Mouse (Mus musculus) ES-Bruce4 (cell line): ENCODE measurements around the gene Gm26965.

Experiments used
- EP300 ChIP-seq: IDR thresholded peaks from 2 replicates; pipeline ENCODE4 v1.6.1; 2011; ENCODE audit warnings: low read depth, low read length; ENCODE audit not compliant: insufficient read depth
- POLR2A ChIP-seq: IDR thresholded peaks from one replicate; pipeline ENCODE4 v1.8.1; 2011; ENCODE audit warnings: low read length; ENCODE audit not compliant: insufficient read depth

- TF ChIP-seq EP300 = no peak
- no peak for TF ChIP-seq POLR2A
These were observed 1.2 kb upstream of the Gm26965 start for GRCm38 (mm10) chr13:67527049-67527730.
